Mouse (Mus musculus) T-helper 2 cell (primary cell): ENCODE measurements around the gene BC067074.

Source experiments
- in situ Hi-C: fragments of 300-600 bp; cut with MboI, MseI; formaldehyde crosslinking; loops from one replicate; pipeline ENCODE4 v1.15.1; 2025; ENCODE audit warnings: high pct_unique_total_duplicates

BC067074 gene

GRCm38 (mm10) chr13:113292975-113293706 is at the start of gene BC067074:
BC067074 (plus strand) TSS chr13:113293159.
- in situ Hi-C loops: no loop called here

GRCm38 (mm10) chr13:113245025-113245424 is 47.9 kb upstream of the BC067074 start:
- in situ Hi-C loops: loop anchor here (10.0 kb wide), 1 partner anchor 160 kb away; no protein-coding TSS in a partner anchor

DNA sequence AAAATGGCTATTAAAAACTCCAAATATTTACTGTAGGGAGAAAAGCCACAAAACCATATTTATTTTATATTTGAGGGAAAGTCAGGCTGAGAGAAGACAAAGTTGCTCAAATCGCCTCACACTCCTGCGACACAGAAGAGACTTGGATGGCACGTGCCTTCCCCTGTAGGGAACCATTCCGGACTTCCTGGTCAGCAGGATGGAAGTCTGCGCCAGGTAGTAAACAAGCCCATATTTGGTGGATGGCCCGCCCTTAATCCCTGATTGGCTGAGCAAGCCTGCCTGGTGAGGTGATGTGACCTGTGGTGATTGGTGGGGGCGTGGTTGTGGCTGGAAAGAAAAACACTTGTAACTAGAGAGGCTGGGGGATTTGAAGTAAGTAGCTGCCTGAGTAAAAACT is 40.4 kb upstream of the BC067074 start:
- in situ Hi-C loops: loop anchor here (5.0 kb wide), 1 partner anchor 205 kb away; the partner anchor contains the start of gene Gpx8

DNA sequence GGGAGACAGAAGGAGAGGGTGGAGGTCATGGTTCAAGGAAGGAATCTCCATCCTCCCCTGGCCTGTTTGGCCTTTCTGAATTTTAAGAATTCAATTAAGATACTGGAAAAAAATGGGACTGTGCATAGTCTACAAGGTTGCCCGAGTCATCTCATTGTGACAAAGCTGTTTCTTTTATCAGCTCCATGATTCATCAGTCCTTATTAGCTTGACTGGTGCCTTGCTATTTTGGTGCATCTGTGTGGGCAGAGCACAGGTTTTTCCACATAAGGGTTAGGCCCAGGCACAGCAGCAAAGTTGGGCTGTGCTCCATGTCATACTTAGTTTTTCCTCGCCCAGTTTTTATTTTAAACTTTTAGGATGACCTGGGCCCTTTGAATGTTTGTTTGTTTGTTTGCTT is 36.2 kb upstream of the BC067074 start:
- in situ Hi-C loops: no loop called here

- in situ Hi-C loops: no loop called here
Measured at GRCm38 (mm10) chr13:113257190-113257589, 35.8 kb upstream of the BC067074 start.

DNA sequence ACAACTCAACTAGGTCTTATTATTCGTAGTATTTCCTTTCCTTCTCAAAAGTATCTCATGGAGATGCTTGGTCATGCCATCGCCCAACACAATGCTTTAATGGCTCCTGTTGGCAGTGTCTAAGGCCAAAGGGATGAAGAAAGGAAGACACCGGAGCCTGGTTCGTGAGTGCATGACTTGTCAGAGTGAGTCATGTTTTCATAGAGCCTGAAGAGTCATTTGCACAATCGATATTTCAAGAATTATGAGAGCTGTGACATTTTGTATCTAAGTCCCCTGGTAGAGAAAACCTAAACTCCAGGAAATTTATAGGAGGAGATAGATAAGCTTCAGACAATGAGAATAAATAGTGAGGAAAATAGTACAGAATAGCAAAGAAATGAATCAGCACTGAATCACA is 33.7 kb upstream of the BC067074 start:
- in situ Hi-C loops: no loop called here

GRCm38 (mm10) chr13:113262822-113263221 is 30.1 kb upstream of the BC067074 start:
- in situ Hi-C loops: loop anchor here (10.0 kb wide), 1 partner anchor 188 kb away; no protein-coding TSS in a partner anchor

GRCm38 (mm10) chr13:113265257-113265656 is 27.7 kb upstream of the BC067074 start:
- in situ Hi-C loops: loop anchor here (10.0 kb wide), 1 partner anchor 190 kb away; no protein-coding TSS in a partner anchor

DNA sequence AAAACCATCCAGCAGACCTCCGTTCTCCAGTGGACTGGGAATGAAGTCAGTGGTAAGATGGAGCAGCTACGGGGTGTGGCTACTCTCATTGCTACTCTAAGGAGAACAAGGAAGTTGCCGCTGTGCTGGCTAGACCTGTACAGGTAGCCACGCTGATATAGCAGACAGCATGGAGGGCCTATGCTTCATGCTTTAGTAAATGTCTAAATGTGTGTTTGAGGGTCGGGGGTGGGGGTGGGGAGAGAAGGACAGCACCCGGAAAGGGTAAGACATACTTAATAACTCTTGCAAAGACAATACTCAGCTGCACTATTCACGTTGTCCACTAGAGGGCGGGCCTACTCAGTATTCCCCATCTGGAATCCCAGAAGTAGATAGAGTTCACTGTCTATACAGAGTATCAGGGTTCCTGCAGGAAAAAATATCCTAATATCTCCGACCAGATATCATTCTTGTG is 26.4 kb upstream of the BC067074 start:
- in situ Hi-C loops: loop anchor here (10.0 kb wide), 1 partner anchor 192 kb away; no protein-coding TSS in a partner anchor

- in situ Hi-C loops: loop anchor here (10.0 kb wide), 1 partner anchor 192 kb away; no protein-coding TSS in a partner anchor
Measured at GRCm38 (mm10) chr13:113267204-113267603, 25.8 kb upstream of the BC067074 start.

DNA sequence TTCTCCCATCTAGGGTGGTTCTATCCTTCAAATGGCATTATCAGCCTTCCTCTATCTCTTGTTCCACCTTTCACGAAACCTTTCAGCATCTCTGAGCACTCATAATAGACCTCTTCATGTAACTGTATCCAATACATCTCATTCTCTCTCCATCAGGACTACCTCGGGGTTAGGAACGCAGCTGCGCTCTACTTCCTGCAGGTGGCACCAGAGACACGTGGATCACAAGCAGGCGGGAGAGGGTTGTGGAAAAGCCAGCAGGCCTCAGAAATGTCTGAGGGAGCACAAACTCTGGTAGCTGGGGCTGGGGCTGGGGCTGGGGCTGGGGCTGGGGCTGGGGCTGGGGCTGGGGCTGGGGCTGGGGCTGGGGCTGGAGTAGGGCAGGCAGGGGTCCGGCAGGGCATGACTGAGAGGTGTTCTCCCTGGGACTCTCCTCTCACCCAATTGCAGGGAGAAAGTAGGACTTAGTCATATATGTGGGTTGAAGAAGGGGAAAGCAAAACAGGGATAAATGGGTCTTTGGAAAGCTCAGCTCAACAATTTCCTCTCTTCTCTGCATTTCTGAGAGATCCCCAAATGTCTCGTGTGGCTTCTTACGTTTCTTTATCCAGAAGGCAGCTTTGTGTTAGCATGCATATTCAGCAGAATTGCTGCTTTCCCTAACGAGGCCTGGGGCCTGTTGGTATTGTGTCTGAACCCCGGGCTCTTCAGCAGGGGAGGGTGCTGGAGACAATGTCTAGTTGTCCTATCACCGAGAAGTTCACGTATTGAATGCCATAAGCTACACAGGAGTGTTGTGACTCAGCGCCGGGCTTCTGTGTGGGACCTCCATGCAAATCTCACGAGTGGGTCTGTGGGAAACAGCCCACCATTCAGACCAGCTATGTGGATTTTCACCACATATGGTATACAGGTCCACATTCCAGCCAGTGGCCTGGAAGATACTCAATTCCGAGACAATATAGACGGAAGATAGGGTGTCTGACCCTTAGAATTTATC is 22.9 kb upstream of the BC067074 start:
- in situ Hi-C loops: loop anchor here (5.0 to 10.0 kb wide), 2 partner anchors 195 to 597 kb away; no protein-coding TSS in a partner anchor

- in situ Hi-C loops: loop anchor here (5.0 kb wide), 1 partner anchor 596 kb away; no protein-coding TSS in a partner anchor
Measured at GRCm38 (mm10) chr13:113271189-113271588, 21.8 kb upstream of the BC067074 start.

DNA sequence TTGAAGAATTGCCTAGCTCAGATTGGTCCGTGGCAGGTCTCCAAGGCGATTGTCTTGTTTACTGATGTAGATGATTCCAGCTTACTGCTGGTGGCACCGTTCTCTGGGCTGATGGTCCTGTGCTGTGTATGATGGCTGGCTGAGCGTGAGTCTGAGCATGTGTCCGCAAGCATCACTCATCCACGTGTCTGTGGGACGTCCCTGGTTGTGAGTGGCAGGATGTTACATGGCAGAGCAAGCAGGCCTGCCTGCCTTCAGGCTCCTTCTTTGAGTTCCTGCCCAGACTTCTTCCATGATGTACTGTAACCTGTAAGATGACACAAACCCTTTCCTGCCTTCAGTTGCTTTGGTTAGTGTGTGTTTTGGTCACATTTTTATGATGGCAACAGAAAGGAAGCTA is 5.8 kb upstream of the BC067074 start:
- in situ Hi-C loops: no loop called here

DNA sequence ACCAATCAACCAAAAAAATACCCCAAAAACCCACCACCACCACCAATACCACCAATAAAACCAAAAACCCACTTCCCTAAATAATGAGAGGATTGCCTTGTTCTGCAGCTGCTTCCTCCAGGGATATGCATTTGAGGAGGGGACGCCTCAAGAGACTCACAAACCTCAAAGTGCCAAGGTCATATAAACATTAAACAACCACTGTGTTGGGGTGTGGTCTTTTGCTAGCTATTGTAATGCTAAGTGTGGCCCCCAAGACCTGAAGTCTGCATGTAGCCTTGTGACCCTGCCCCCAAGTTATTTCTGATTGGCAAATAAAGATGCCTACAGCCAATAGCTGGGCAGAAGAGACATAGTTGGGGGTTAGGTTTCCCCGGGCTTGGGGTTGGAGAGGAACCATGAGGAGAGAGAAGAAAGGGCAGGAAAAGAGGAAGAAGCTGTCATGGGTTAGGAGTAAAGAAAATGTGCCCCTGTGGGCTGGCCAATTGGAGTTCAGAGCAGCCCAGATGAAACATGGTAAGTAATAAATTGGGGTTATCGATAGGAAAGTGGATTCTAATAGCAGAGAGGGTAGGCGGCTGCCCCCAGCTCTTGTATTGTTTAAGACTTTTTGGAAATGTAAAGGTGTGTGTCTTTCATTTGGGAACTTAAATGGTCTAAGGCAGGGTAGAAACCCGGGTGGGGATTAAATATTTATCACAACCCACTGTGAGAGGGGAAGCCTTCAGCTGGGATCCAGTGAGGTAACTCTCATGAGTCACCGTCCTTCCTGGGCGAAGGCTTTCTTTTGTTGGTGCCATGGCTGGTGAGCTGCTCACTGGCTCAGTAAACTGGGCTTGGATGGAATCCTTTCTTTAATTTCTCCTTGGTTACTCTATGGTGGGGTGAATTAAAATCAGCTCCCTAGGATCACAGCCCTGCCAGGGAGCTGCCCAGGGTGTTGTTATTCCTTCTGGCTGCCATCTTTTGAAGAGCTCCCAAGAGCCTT is 4.5 kb upstream of the BC067074 start:
- in situ Hi-C loops: no loop called here

DNA sequence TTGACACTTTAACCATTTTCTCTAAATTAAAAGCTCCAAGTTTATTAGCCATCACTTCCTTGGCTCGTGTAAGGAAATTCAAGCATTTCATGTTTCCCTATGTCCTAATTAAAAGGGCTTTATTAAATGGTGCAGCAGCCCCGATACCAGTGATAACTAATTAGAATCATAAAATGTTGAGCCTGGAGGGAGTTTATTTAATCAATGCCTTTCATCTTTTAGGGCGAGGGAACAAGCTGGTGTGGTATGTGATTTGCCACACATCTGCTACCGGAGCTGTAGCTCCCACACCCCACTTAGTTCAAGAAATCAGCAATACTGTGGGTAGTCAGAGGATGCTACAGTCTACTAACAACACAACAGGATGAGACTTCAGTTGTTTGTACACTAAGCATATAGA is 3.2 kb upstream of the BC067074 start:
- in situ Hi-C loops: no loop called here

DNA sequence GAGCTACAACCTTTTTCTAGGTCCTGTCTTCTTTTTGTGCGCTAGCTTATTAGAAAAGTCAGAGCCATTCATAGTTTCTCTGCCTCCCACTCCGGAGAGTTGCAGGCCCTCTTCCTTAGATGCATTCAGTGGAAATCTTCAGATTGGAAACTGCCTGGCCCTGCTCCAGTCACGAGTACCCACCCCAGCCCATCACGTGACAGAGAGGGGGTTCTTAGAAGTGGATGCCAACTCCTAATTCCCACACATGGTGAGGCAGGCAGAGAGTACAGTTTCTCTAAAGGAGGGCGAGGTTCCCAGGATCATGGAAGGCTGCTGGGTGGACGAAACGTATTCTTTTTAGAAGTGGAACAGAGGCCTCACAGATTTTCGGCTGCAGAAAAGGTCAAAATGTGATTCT is 958 bp upstream of the BC067074 start:
- in situ Hi-C loops: no loop called here

DNA sequence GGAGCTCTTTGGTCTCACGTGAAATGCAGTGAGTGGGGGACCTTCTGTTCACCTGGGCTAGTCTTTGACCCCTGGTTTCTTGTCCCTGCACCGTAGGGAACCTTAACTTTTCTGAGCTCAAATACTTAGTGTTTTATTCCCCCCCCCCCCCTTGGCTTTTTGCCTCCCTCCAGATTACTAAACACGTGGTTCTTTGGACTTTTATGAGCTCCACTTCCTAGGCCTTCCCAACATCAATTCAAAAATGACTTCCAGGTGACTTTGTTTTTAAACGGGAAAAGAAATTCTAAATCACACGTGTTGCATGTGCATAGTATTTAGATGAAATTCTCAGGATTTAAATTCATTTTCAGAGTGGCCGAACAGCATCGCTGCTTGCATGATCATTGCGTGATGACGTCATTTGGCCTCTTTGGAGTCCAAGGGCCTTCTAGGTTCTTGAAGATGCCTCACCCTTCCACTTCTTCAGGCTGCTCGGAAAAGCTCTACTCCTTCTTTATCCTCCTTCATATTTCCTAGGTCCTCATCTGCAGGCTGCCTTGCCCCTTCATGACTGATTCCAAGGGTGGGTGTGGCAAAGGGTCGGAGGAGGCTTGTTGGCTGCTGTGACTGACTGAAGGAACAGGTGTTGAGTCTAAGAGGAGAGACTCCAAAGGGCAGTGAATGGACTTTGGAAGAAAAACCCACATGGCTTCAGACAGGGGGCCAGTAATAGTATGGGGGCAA is 911 bp downstream of the BC067074 start:
- in situ Hi-C loops: no loop called here

DNA sequence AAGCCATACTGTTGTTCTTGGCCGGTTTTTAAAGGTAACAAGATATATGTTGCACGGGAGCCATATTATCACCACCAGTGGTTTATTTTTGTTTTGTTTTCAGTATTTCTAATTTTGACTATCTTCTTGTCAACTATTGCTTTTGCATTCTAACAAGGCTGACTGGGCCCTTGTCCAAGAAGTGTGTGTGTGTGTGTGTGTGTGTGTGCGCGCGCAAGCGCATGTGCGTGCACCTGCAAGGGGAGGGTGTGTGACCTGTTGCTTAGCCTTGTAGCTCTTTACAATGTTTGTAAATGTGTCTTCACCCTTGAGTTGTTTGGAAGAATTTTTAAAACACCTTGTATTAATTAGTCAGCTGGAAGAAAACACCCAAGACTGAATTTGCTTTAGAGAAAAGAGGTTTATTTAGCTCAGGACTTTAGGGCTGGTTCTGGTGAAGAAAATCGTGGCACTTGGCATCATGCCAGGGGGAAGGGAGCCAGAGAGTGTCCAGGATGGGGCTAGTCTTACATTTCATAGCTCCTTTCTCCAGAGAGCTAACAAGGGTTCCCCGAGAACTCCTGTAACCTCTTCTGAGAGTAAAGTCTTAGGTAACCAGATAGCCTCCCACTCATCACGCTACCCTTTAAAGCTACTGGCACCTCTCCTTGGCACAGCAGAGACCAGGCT is 3.0 kb downstream of the BC067074 start:
- in situ Hi-C loops: no loop called here

- in situ Hi-C loops: no loop called here
Measured at GRCm38 (mm10) chr13:113306581-113306980, 13.6 kb downstream of the BC067074 start.
